Mouse (Mus musculus) olfactory bulb, adult 2 months (tissue): Measurements from ENCODE around the gene Gabbr2. TPM values are rescaled to one million over a fixed set of nuclear protein-coding genes. Genes with fewer than 3 reads are reported as not detected.
"Not testable (repeated sequence)": the region's sequence is repeated elsewhere in the genome, so short reads cannot be mapped to it uniquely, and the experiment has no call there.

Experiments
- H3K27ac ChIP-seq: fragments of 200-500 bp; 2 replicates; pipeline ENCODE4 v1.5.1; 2012; ENCODE audit warnings: low read depth, low read length; ENCODE audit not compliant: insufficient read depth
- H3K4me1 ChIP-seq: fragments of 200-500 bp; 2 replicates; pipeline ENCODE4 v1.6.1; 2012; ENCODE audit warnings: low read length; ENCODE audit not compliant: control insufficient read depth, insufficient read depth
- H3K4me3 ChIP-seq: fragments of 200-500 bp; 2 replicates; pipeline ENCODE4 v1.5.1; 2012; ENCODE audit warnings: mild to moderate bottlenecking, low read depth, low read length, moderate library complexity; ENCODE audit not compliant: insufficient read depth
- CTCF ChIP-seq: fragments of 200-500 bp; IDR thresholded peaks from 2 replicates; pipeline ENCODE4 v1.5.1; 2012; ENCODE audit warnings: low read depth, mild to moderate bottlenecking, low read length, moderate library complexity; ENCODE audit not compliant: insufficient read depth
- POLR2A ChIP-seq: fragments of 200-500 bp; IDR thresholded peaks from 2 replicates; pipeline ENCODE4 v1.6.1; 2012; ENCODE audit warnings: mild to moderate bottlenecking, low read depth, low read length, moderate library complexity; ENCODE audit not compliant: insufficient read depth
- WGBS: fragments of 180-500 bp; shearing (Covaris S2); methylation state at CpG from one replicate; pipeline ENCODE4 v1.1.7; 2018; 5-methylcytosine and 5-hydroxymethylcytosine counted together
- polyA plus RNA-seq: library from polyadenylated mRNA; stranded (reverse); fragments of >200 nt; gene quantifications from 2 replicates; pipeline ENCODE4 v1.2.4, GENCODE M21; 2012; ENCODE audit warnings: low replicate concordance; ENCODE audit not compliant: missing spikeins, insufficient read depth, insufficient read length

The Gabbr2 gene
- polyA plus RNA-seq, 1 experiment: not detected

- WGBS: under 1% methylated on average over 67 of the region's 69 CpGs
- H3K27ac ChIP-seq: no peak within 1 kb of the TSS
- H3K4me3 ChIP-seq: peak within 1 kb of the TSS; percentile 76
- H3K4me1 ChIP-seq: peaks cover 10% of the 10 kb centered on the region
- TF ChIP-seq CTCF: no peak
- 0 out of 2 replicates have a peak, but pooled peaks have one; percentile 20 for TF ChIP-seq POLR2A
Measured at GRCm38 (mm10) chr4:46650086-46650753, 341.5 kb downstream of the Gabbr2 start, which contains the start of gene Tbc1d2. Gene Tbc1d2 (minus strand): TSS chr4:46650209.

- Histone ChIP-seq H3K4me3 (peak overlapping the region; percentile 76), H3K27ac (no peak overlapping the region), H3K4me1 (peaks cover 10% of the 10 kb centered on the region)
- 67% methylated on average over 4 of the region's 4 CpGs for WGBS
- no peak for TF ChIP-seq CTCF
- TF ChIP-seq POLR2A: no peak
Measured at GRCm38 (mm10) chr4:46649161-46649560, 342.5 kb downstream of the Gabbr2 start.

DNA sequence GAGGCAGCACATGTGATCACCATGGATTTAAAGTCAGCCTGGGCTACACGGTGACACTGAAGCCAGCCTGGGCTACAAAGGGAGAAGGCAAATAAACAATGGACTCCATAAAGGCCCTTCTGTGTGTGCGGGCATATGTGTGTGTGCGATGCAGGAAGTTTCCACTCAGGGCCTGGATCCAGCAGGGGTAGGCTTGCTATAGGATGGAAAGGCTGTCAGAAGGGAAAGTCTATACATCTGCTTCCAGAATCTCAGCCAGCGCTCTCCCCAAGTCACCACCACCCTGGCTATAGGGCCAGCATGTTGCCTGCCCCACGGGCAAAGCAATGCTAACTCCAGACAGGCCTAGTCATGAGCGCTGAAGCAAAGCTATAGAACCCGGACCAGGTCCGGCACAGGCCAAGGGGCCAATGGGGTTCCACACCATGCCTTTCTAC is 348.0 kb downstream of the Gabbr2 start:
- no peaks in the 10 kb centered on the region for H3K4me1 ChIP-seq
- H3K27ac ChIP-seq: no peak overlapping the region
- WGBS: 94% methylated on average over 8 of the region's 8 CpGs
- no peak overlapping the region for H3K4me3 ChIP-seq
- TF ChIP-seq CTCF (no peak), POLR2A (no peak)

DNA sequence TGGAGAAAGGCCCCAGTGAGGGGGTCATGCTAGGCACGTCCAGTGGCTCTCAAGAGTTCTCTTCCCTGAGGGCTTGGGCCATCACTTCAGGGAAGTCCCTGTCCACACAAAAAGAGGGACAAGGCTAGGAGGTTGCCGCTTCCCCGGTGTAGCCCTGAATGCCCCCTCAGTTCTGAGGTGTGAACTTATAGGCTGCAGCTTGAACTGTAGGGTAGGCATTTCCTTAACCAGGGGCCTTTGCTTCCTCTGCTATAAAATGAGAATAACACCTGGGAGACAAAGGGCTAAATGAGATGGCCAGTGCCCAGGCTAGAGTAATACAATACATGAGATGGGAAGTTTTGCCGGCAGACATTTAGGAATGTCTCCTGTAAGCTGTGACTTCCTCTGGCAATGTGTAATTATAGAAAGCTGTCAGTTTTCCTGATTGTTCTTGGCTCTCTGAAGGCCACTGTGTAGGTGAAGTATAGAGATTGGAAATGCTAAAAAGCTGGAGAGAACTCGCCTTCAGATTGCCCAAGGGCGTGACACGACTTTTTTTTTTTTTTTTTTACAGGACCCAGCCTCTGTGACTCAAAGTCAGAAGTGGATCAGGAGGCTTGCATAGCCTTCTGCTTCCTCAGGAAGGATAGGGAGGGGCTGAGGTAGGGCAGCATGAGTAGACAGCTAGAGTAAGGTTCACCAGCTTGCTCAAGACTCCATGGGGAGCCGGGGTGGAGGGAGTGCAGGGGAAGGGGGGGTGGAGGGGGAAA is 348.6 kb downstream of the Gabbr2 start:
- no peaks in the 10 kb centered on the region for H3K4me1 ChIP-seq
- no peak for TF ChIP-seq POLR2A
- TF ChIP-seq CTCF: no peak
- H3K27ac ChIP-seq: no peak overlapping the region
- no peak overlapping the region for H3K4me3 ChIP-seq
- 80% methylated on average over 8 of the region's 8 CpGs for WGBS

GRCm38 (mm10) chr4:46641283-46641682 is 350.4 kb downstream of the Gabbr2 start:
- H3K27ac ChIP-seq: no peak overlapping the region
- WGBS: 58% methylated on average over 4 of the region's 4 CpGs
- no peaks in the 10 kb centered on the region for H3K4me1 ChIP-seq
- no peak for TF ChIP-seq CTCF
- TF ChIP-seq POLR2A: no peak
- no peak overlapping the region for H3K4me3 ChIP-seq

- Histone ChIP-seq H3K4me1 (peaks cover 4% of the 10 kb centered on the region; the same call in 1 of the 2 replicates), H3K4me3 (no peak overlapping the region), H3K27ac (no peak overlapping the region)
- WGBS: 73% methylated on average over 8 of the region's 8 CpGs
- no peak for TF ChIP-seq CTCF
- TF ChIP-seq POLR2A: no peak
Measured at GRCm38 (mm10) chr4:46639866-46640265, 351.8 kb downstream of the Gabbr2 start.

- not testable (repeated sequence) for H3K27ac ChIP-seq, H3K4me3 ChIP-seq, H3K4me1 ChIP-seq
- 95% methylated on average over 10 of the region's 10 CpGs for WGBS
Measured at GRCm38 (mm10) chr4:46637250-46637649, 354.4 kb downstream of the Gabbr2 start.

DNA sequence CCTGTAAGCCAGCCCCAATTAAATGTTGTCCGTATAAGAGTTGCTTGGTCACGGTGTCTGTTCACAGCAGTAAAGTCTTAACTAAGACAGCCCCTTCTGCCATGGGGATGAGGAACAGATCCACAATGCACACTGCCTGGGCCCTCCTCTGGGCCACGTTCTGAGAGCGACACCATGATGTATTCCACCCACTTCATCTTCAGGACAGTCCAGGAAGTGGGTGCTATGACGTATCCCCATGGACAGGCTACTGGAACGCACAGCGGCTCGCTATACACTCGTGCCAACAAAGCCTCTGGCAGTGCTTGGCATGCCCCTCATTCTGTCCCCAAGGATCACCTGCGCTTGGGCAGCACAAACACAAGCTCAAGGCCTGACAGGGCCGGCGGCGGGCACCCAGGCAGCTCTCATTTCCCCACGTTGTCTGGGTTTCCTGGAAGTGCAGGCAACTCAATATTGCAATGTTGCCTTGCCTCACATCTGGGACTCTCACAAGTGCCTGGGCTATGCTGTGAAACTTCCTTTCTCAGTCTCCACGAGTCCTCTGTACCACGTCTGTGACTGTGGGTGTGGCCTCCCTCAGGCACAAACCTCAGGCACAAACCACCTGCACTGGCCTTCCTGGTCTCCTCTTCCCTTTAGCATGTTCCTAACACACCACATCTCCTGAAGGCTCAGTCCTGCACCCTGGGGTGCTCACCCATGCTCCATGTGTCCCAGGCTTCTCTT is 355.8 kb downstream of the Gabbr2 start:
- 89% methylated on average over 16 of the region's 16 CpGs for WGBS
- Histone ChIP-seq H3K27ac (no peak overlapping the region), H3K4me1 (peaks cover 9% of the 10 kb centered on the region), H3K4me3 (no peak overlapping the region)
- no peak for TF ChIP-seq CTCF
- TF ChIP-seq POLR2A: no peak

DNA sequence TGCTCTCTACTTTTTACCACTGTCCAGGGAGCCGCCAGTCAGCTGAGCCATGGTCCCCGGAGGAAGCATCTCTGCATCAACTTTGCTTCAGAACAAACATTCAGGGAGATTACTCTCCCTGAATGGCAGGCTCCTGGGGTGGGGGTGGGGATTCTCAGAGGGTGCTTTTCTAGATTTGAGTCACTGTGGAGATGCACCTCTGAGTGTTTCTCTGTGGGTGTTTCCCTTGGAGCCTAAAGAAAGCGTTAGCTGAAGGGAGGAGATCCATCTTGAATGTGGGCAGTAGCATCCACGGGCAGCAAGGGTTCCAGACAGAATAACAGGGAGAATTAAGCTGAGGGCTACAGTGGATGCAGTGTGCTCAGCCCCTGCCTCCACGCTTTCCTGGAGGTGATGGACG is 356.8 kb downstream of the Gabbr2 start:
- TF ChIP-seq CTCF: no peak
- no peak for TF ChIP-seq POLR2A
- H3K4me1 ChIP-seq: peaks cover 9% of the 10 kb centered on the region
- no peak overlapping the region for H3K27ac ChIP-seq
- 60% methylated on average over 6 of the region's 6 CpGs for WGBS
- no peak overlapping the region for H3K4me3 ChIP-seq

DNA sequence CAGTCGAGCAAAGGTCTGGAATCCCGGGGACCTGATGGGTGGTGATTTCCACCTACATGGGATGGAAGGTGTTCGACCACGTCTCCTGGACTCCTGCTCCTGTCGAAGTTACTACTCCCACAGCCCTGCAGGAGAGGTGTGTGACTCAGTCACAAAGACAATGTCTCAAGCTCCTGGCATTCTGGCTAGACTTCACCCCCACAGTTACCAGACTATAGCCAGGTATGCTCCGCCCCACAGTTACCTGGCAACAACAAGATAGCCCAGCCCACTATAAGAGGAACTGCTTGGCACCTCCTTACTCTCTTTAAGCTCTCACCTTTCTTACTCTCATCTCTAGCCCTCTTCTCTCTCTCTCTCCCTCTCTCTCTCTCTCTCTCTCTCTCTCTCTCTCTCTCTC is 358.1 kb downstream of the Gabbr2 start:
- not testable (repeated sequence) for H3K4me1 ChIP-seq, H3K4me3 ChIP-seq, H3K27ac ChIP-seq
- WGBS: 78% methylated on average over 6 of the region's 6 CpGs
